Comparison of ENCODE assay signal across 9 mouse cellular contexts in the genomic region with DNA sequence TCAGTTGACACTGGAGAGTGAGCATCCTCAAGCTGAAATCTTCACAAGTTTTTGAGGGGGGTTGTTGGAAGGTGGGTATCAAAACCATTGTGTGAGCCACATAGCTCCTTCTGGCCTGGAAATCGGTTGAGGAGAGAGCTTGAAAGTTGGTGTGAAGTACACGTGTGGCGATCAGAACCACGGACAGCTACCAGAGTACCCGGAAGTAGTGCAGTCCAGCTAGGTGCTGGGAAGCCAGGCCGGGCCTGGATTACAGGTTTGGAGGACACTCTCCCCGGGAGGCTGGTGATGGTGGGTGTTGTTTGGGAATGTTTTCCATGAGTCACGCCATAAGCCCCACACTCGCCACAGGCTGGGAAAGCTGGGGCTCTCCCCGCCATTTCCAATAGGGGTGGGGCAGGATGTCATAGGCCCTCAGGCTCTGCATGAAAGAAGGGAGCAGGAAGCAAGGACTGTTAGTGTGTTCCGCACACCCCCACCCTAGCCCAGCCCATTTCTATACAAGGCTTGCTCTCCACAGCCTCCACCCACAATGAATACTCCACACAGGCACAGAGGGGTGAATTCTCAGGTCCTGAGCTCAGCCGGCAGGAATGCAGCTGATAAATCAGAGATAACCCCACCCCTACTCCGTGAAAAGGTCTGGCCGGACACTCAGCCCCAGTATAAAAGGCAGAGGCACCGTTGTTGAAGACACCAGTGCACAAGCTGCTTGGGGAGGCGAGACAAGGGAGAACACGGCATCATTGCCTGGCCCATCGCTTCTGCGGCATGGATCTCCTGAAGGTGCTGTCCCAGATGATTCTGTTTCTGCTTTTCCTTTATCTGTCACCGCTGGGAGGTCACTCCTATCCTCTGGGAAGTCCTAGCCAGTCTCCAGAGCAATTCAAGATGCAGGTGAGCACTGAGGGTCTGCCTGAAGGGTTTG. TPM values are rescaled to one million over a fixed set of nuclear protein-coding genes. Genes with fewer than 3 reads are reported as not detected.
DNase-seq lines count a peak whose midpoint lies in the region; ATAC-seq and TF ChIP-seq lines count a peak whose summit lies in the region.
"Had no signal": no experiment of that assay in that cellular context is flagged by ENCODE, and none has a peak within 500 bp of the region (broad histone marks: within the 10 kb centered on the region; RNA-seq: fewer than 3 reads in every experiment).

Nppb (plus strand) TSS at position 584 of the 928 bp plus-strand sequence.

- peak; percentile 46 for DNase-seq in hindbrain, embryonic 10.5 days (ENCODE audit: low spot score)
- DNase-seq in c-Kit-positive CD71-positive TER-119-positive erythroid progenitor cells, embryonic 14.5 days (ENCODE audit: low spot score) = peak; percentile 20
- DNase-seq in heart, postnatal 36 days = peak; percentile 50 to 56
- DNase-seq in liver, postnatal 0 days = peak; percentile 50
- no peak for DNase-seq in forebrain, embryonic 14.5 days (ENCODE audit: low spot score)
- DNase-seq in cerebellum, adult 9-10 months = no peak
- DNase-seq in thymus, postnatal 25 days = no peak

- 39% methylated on average over 20 of the region's 20 CpGs for WGBS in hindbrain, embryonic 10.5 days
- 41% methylated on average over 20 of the region's 20 CpGs for WGBS in hindbrain, embryonic 13.5 days
- WGBS in liver, postnatal 0 days (ENCODE audit: insufficient replicate concordance) = 23% methylated on average over 20 of the region's 20 CpGs
- WGBS in forebrain, embryonic 14.5 days = 37% methylated on average over 20 of the region's 20 CpGs

- no peaks in the 10 kb centered on the region for H3K9me3 ChIP-seq in hindbrain, embryonic 10.5 days
- no peaks in the 10 kb centered on the region for H3K9me3 ChIP-seq in hindbrain, embryonic 13.5 days
- H3K9me3 ChIP-seq in liver, postnatal 0 days (ENCODE audit: low read length) = no peaks in the 10 kb centered on the region
- no peaks in the 10 kb centered on the region for H3K9me3 ChIP-seq in forebrain, embryonic 14.5 days (replicated peaks; ENCODE audit: control insufficient read depth, low read length)

- no peak for ATAC-seq in hindbrain, embryonic 13.5 days (ENCODE audit: low FRiP score)
- no peak for ATAC-seq in liver, postnatal 0 days
- no peak for ATAC-seq in forebrain, embryonic 14.5 days

- no peak within 1 kb of the TSS; the same call in 1 of the 2 replicates for H3K27ac ChIP-seq in hindbrain, embryonic 10.5 days
- H3K27ac ChIP-seq in hindbrain, embryonic 13.5 days = no peak within 1 kb of the TSS
- no peak within 1 kb of the TSS for H3K27ac ChIP-seq in liver, postnatal 0 days (ENCODE audit: low read depth)
- H3K27ac ChIP-seq in forebrain, embryonic 14.5 days (ENCODE audit: low read depth, low read length) = no peak within 1 kb of the TSS

- H3K9ac ChIP-seq in hindbrain, embryonic 13.5 days = no peak within 1 kb of the TSS
- H3K9ac ChIP-seq in liver, postnatal 0 days (replicated peaks) = no peak within 1 kb of the TSS
- no peak within 1 kb of the TSS for H3K9ac ChIP-seq in forebrain, embryonic 14.5 days (ENCODE audit: low read length)

- H3K4me2 ChIP-seq in hindbrain, embryonic 13.5 days = no peak within 1 kb of the TSS
- H3K4me2 ChIP-seq in liver, postnatal 0 days (ENCODE audit: low read depth, low read length) = no peak within 1 kb of the TSS
- no peak within 1 kb of the TSS for H3K4me2 ChIP-seq in forebrain, embryonic 14.5 days (ENCODE audit: low read length)

- H3K4me1 ChIP-seq in hindbrain, embryonic 10.5 days (replicated peaks) = peaks cover 6% of the 10 kb centered on the region
- no peaks in the 10 kb centered on the region for H3K4me1 ChIP-seq in hindbrain, embryonic 13.5 days (replicated peaks)
- H3K4me1 ChIP-seq in liver, postnatal 0 days (ENCODE audit: insufficient read depth) = no peaks in the 10 kb centered on the region
- H3K4me1 ChIP-seq in forebrain, embryonic 14.5 days (ENCODE audit: control insufficient read depth, insufficient read depth, low read length) = no peaks in the 10 kb centered on the region

- no peak for TF ChIP-seq CTCF in liver, postnatal 0 days (IDR thresholded peaks at IDR 0.05; ENCODE audit: low read depth)

- no peaks in the 10 kb centered on the region for H3K36me3 ChIP-seq in hindbrain, embryonic 10.5 days
- no peaks in the 10 kb centered on the region for H3K36me3 ChIP-seq in hindbrain, embryonic 13.5 days
- H3K36me3 ChIP-seq in liver, postnatal 0 days (replicated peaks; ENCODE audit: insufficient read depth, low read length) = no peaks in the 10 kb centered on the region
- no peaks in the 10 kb centered on the region for H3K36me3 ChIP-seq in forebrain, embryonic 14.5 days (ENCODE audit: control insufficient read depth, insufficient read depth, low read length)

- no peaks in the 10 kb centered on the region for H3K27me3 ChIP-seq in hindbrain, embryonic 10.5 days (ENCODE audit: insufficient read depth, poor library complexity, severe bottlenecking)
- no peaks in the 10 kb centered on the region for H3K27me3 ChIP-seq in hindbrain, embryonic 13.5 days
- no peaks in the 10 kb centered on the region for H3K27me3 ChIP-seq in liver, postnatal 0 days (ENCODE audit: insufficient read depth, low read length)
- no peaks in the 10 kb centered on the region for H3K27me3 ChIP-seq in forebrain, embryonic 14.5 days (replicated peaks; ENCODE audit: control insufficient read depth, insufficient read depth, low read length)

- intact Hi-C loops in heart, postnatal 36 days (cut with DNase I) = no loop called here

- no peak for TF ChIP-seq EP300 in liver, postnatal 0 days (IDR thresholded peaks at IDR 0.05; ENCODE audit: low read depth)

- no peak within 1 kb of the TSS for H3K4me3 ChIP-seq in hindbrain, embryonic 10.5 days
- no peak within 1 kb of the TSS for H3K4me3 ChIP-seq in hindbrain, embryonic 13.5 days
- no peak within 1 kb of the TSS for H3K4me3 ChIP-seq in liver, postnatal 0 days (ENCODE audit: low read depth, low read length)
- no peak within 1 kb of the TSS for H3K4me3 ChIP-seq in forebrain, embryonic 14.5 days (ENCODE audit: low read depth, low read length)

RNA-seq across cellular contexts. Expression of gene Nppb, which starts in this region (rescaled TPM):
- polyA plus RNA-seq in hindbrain, embryonic 10.5 days (2016; fragmentation: Nextera tagmentation; extraction: Ambion mirVana) = 0.29 TPM in 1 of 2 replicates, not detected in the other
- polyA plus RNA-seq in hindbrain, embryonic 13.5 days (2015; fragmentation: Nextera tagmentation; extraction: Ambion mirVana) = 0.30 TPM in 1 of 2 replicates, not detected in the other
- total RNA-seq in heart, postnatal 36 days (2021) = 100 to 1,000 TPM in 1 of 2 experiments, 10 to 100 TPM in 1; 93.0 to 227 TPM
- polyA plus RNA-seq in liver, postnatal 0 days (2015; fragmentation: Nextera tagmentation; extraction: Ambion mirVana) = not detected in 2 replicates
- polyA plus RNA-seq in forebrain, embryonic 14.5 days (2014; fragmentation: Nextera tagmentation; extraction: Ambion mirVana) = not detected in 2 replicates
- polyA plus RNA-seq: liver, embryonic 16.5 days had no signal

Comparison
In these comparisons a context has a peak if more than half of its experiments do, and no peak if none do; other contexts are left out.
1. Peak in DNase-seq in hindbrain, embryonic 10.5 days; RNA of the gene not detected or under 1 TPM.
2. Peak in DNase-seq in liver, postnatal 0 days; RNA of the gene not detected or under 1 TPM.
3. DNase-seq: peak in c-Kit-positive CD71-positive TER-119-positive erythroid progenitor cells, embryonic 14.5 days (single experiment) and heart, postnatal 36 days (2 of 2); none in forebrain, embryonic 14.5 days (single experiment), cerebellum, adult 9-10 months (single experiment) and thymus, postnatal 25 days (single experiment).